Mouse (Mus musculus) spleen, postnatal 10 days (tissue): ENCODE data around the gene E2f1.

Experiments
- DNase-seq, 2 experiments: peaks; one replicate each; pipeline ENCODE4 v3.0.0; 2021 to 2022; ENCODE audit warnings: low spot score in 2 of 2

E2f1 gene

GRCm38 (mm10) chr2:154569836-154570286 lies at the start of gene E2f1:
Gene E2f1, minus strand, starts transcription at chr2:154569892.
- DNase-seq = peak; percentile 89 to 97

- no peak for DNase-seq
Measured at GRCm38 (mm10) chr2:154617061-154617460, 47.4 kb upstream of the E2f1 start.

GRCm38 (mm10) chr2:154615674-154616073 lies 46.0 kb upstream of the E2f1 start:
- no peak for DNase-seq

GRCm38 (mm10) chr2:154614841-154615576 lies 45.3 kb upstream of the E2f1 start:
- DNase-seq = no peak

- peak; percentile 89 to 91 for DNase-seq
Measured at GRCm38 (mm10) chr2:154613118-154614115, 43.7 kb upstream of the E2f1 start, which contains the start of the genes Zfp341 and 4930519P11Rik. Gene Zfp341, plus strand, starts transcription at chr2:154613297. Gene 4930519P11Rik, minus strand, starts transcription at chr2:154613437.

GRCm38 (mm10) chr2:154609050-154609767 lies 39.5 kb upstream of the E2f1 start:
- no peak for DNase-seq

- DNase-seq = no peak
Measured at GRCm38 (mm10) chr2:154606965-154607364, 37.3 kb upstream of the E2f1 start.

GRCm38 (mm10) chr2:154604156-154604555 lies 34.5 kb upstream of the E2f1 start:
- no peak for DNase-seq

- peak; percentile 98 to 99 for DNase-seq
Measured at GRCm38 (mm10) chr2:154603638-154604153, 34.0 kb upstream of the E2f1 start, which contains the start of gene Pxmp4. Gene Pxmp4, minus strand, starts transcription at chr2:154603708.

- no peak for DNase-seq
Measured at GRCm38 (mm10) chr2:154603007-154603637, 33.4 kb upstream of the E2f1 start.

GRCm38 (mm10) chr2:154601324-154601723 lies 31.6 kb upstream of the E2f1 start:
- no peak for DNase-seq

GRCm38 (mm10) chr2:154600586-154600985 lies 30.9 kb upstream of the E2f1 start:
- no peak for DNase-seq

GRCm38 (mm10) chr2:154597399-154597798 lies 27.7 kb upstream of the E2f1 start:
- DNase-seq = no peak

GRCm38 (mm10) chr2:154595775-154596174 lies 26.1 kb upstream of the E2f1 start:
- no peak for DNase-seq

GRCm38 (mm10) chr2:154593025-154593424 lies 23.3 kb upstream of the E2f1 start:
- peak in 1 of 2 experiments; percentile 53 for DNase-seq

- no peak for DNase-seq
Measured at GRCm38 (mm10) chr2:154591239-154591638, 21.5 kb upstream of the E2f1 start.

GRCm38 (mm10) chr2:154589051-154589450 lies 19.4 kb upstream of the E2f1 start:
- no peak for DNase-seq

GRCm38 (mm10) chr2:154586405-154586804 lies 16.7 kb upstream of the E2f1 start:
- DNase-seq = peak; percentile 38 to 80

- no peak for DNase-seq
Measured at GRCm38 (mm10) chr2:154584931-154585601, 15.4 kb upstream of the E2f1 start.
